Mouse (Mus musculus) liver, adult 2 months (tissue): ENCODE results near the gene Slc3a1. TPM values are rescaled to one million over a fixed set of nuclear protein-coding genes. Genes with fewer than 3 reads are reported as not detected.

Source experiments
- DNase-seq: peaks from one replicate; pipeline ENCODE4 v3.0.0-alpha.2; 2011; ENCODE audit warnings: low read depth, low spot score; ENCODE audit errors: extremely low read depth
- H3K27ac ChIP-seq: fragments of 200-500 bp; replicated peaks from 2 replicates; pipeline ENCODE4 v1.5.1; 2012; ENCODE audit warnings: low read depth, mild to moderate bottlenecking, control low read depth, inconsistent platforms, low read length; ENCODE audit not compliant: insufficient read depth
- H3K27me3 ChIP-seq: fragments of 200-500 bp; 2 replicates; pipeline ENCODE4 v1.6.1; 2012; ENCODE audit warnings: mild to moderate bottlenecking, moderate library complexity, low read length, inconsistent platforms; ENCODE audit not compliant: control insufficient read depth, insufficient read depth
- H3K36me3 ChIP-seq: fragments of 200-500 bp; 2 replicates; pipeline ENCODE4 v1.6.1; 2012; ENCODE audit warnings: low read length, inconsistent platforms; ENCODE audit not compliant: control insufficient read depth, insufficient read depth
- H3K4me1 ChIP-seq: fragments of 200-500 bp; 2 replicates; pipeline ENCODE4 v1.6.1; 2011; ENCODE audit warnings: low read length; ENCODE audit not compliant: control insufficient read depth, insufficient read depth
- H3K4me3 ChIP-seq: fragments of 200-500 bp; 2 replicates; pipeline ENCODE4 v1.5.1; 2011; ENCODE audit warnings: low read depth, mild to moderate bottlenecking, control low read depth, low read length, moderate library complexity; ENCODE audit not compliant: insufficient read depth
- H3K79me2 ChIP-seq: fragments of 200-500 bp; 2 replicates; pipeline ENCODE4 v1.6.1; 2012; ENCODE audit warnings: inconsistent platforms, mild to moderate bottlenecking, low read length, moderate library complexity; ENCODE audit not compliant: control insufficient read depth, insufficient read depth
- H3K9ac ChIP-seq: fragments of 200-500 bp; 2 replicates; pipeline ENCODE4 v1.6.1; 2012; ENCODE audit warnings: low read depth, mild to moderate bottlenecking, control low read depth, inconsistent platforms, low read length
- CTCF ChIP-seq: fragments of 200-500 bp; IDR thresholded peaks from 2 replicates; pipeline ENCODE4 v1.5.1; 2011; ENCODE audit warnings: low read depth, low read length, control low read depth
- POLR2A ChIP-seq: fragments of 200-500 bp; IDR thresholded peaks from 2 replicates; pipeline ENCODE4 v1.6.1; 2011; ENCODE audit warnings: low read length, control low read depth; ENCODE audit not compliant: insufficient read depth; ENCODE audit errors: extremely low read depth
- WGBS: fragments of 180-500 bp; shearing (Covaris S2); methylation state at CpG from one replicate; pipeline ENCODE4 v1.1.7; 2018; 5-methylcytosine and 5-hydroxymethylcytosine counted together
- polyA plus RNA-seq: library from polyadenylated mRNA; depleted of rRNA; stranded (reverse); fragments of >200 nt; gene quantifications from 2 replicates; pipeline ENCODE4 v1.2.3, GENCODE M21; 2012; rRNA removed
- total RNA-seq: library from RNA; depleted of rRNA; stranded (reverse); fragments of >200 nt; gene quantifications from 2 replicates; pipeline ENCODE4 v1.2.3, GENCODE M21; 2014; rRNA removed

The Slc3a1 gene
- total and polyA plus RNA-seq, 2 experiments, result 16.3 to 50.2 TPM

DNA sequence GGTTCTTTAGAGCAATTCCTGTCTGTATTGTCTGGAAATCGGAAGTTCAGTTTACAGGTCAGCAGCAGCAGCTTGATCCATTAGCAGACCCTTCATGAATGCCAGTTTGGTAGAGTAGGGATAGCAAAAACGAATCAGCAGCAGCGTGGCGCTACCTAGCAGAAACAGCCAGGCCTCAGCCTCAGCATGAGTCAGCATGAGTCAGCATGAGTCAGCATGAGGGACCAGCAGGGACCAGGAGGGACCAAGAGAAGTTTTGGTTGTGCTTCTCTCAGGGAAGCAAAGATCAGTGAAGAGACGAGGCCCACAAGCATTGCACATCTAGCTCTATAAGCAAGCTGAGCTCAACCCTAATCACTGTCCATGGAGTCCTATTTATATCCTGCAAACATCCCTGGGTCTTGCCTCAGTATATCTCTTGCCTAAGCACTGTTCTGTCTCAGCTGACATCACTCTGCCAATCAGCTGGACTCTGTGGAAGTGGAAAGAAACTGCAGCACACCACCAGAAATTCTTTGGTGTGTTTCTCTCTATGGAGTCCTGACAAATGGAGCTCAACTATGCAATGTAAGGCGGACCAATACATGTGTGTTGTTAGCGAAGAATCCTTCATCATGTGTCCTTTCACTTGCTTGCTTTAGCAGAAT, 70.6 kb downstream of the Slc3a1 start:
- 95% methylated on average over 7 of the region's 7 CpGs for WGBS
- Histone ChIP-seq H3K27ac (no peak overlapping the region), H3K79me2 (no peaks in the 10 kb centered on the region), H3K4me3 (no peak overlapping the region), H3K4me1 (no peaks in the 10 kb centered on the region), H3K27me3 (no peaks in the 10 kb centered on the region), H3K36me3 (peaks cover 11% of the 10 kb centered on the region), H3K9ac (no peak overlapping the region)
- TF ChIP-seq CTCF, result no peak
- TF ChIP-seq POLR2A, result no peak
- no peak for DNase-seq

DNA sequence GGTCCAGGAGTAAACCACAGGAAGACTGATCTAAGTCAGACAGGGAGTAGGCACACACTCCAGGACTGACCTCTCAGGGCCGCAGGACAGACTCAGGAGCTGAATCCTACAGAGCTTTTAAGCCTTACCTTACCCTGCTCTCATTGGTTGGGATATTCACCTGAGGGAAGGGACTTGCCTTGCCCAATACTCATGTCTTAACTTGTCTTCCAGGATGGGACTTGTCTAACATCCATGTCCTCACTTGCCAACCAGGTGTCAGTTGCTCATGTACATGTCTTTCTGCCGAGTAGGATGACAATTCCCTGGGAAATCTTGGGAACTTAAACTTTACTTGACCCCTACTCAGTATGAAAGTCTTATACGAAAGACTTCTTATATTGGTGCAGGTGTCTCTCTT, 72.1 kb downstream of the Slc3a1 start:
- Histone ChIP-seq H3K4me3 (no peak overlapping the region), H3K27ac (no peak overlapping the region), H3K27me3 (no peaks in the 10 kb centered on the region), H3K79me2 (no peaks in the 10 kb centered on the region), H3K4me1 (no peaks in the 10 kb centered on the region), H3K36me3 (peaks cover 11% of the 10 kb centered on the region), H3K9ac (no peak overlapping the region)
- TF ChIP-seq POLR2A, result no peak
- no peak for TF ChIP-seq CTCF
- no peak for DNase-seq
- 98% methylated on average over 3 of the region's 3 CpGs for WGBS

DNA sequence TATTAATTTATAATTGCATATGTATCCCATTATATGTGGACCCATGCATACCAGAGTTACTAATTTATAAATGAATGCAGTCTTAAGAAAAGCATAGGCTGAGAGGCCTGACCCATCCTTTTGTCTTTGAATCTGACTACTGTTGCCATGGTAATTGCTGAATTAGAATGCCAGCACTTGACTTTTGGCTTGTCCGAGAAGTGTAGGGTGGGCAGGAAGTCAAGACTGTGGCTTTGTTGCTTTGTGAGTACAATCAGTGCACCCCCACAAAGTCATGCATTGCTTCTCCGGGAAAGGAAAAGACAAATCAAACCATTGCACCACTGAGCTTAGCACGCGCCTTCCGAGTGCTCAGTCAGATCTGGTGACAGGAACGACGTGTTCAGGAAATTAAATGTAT, 73.6 kb downstream of the Slc3a1 start:
- TF ChIP-seq POLR2A, result no peak
- no peak for TF ChIP-seq CTCF
- DNase-seq, result no peak
- Histone ChIP-seq H3K9ac (no peak overlapping the region), H3K36me3 (peaks cover 11% of the 10 kb centered on the region), H3K27ac (no peak overlapping the region), H3K79me2 (no peaks in the 10 kb centered on the region), H3K4me1 (no peaks in the 10 kb centered on the region), H3K27me3 (no peaks in the 10 kb centered on the region), H3K4me3 (no peak overlapping the region)
- 91% methylated on average over 7 of the region's 7 CpGs for WGBS

DNA sequence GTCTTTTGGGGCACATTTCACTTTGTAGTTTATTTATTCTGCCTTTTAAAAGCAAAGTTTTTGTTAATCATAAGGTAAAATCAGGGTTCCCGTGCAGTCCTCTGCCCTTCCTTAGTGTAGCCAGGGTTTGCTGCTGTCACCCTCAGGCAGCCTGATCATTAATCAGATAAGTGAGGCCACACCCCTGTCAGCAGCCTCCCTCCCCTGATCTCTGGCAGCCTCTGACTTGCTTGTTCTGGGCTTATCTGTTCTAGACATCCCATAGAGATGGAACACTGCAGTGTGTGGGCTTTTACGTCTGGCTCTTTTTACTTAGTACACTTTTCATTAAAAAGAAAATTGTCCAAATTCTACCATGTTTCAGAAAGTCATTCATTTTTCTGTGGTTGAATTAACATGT, 75.1 kb downstream of the Slc3a1 start:
- Histone ChIP-seq H3K36me3 (peaks cover 2% of the 10 kb centered on the region; the same call in 1 of the 2 replicates), H3K27me3 (no peaks in the 10 kb centered on the region), H3K79me2 (no peaks in the 10 kb centered on the region), H3K4me3 (no peak overlapping the region), H3K4me1 (no peaks in the 10 kb centered on the region), H3K27ac (no peak overlapping the region), H3K9ac (no peak overlapping the region)
- WGBS, result 52% methylated on average over 2 of the region's 2 CpGs
- no peak for TF ChIP-seq POLR2A
- TF ChIP-seq CTCF, result no peak
- DNase-seq, result no peak

DNA sequence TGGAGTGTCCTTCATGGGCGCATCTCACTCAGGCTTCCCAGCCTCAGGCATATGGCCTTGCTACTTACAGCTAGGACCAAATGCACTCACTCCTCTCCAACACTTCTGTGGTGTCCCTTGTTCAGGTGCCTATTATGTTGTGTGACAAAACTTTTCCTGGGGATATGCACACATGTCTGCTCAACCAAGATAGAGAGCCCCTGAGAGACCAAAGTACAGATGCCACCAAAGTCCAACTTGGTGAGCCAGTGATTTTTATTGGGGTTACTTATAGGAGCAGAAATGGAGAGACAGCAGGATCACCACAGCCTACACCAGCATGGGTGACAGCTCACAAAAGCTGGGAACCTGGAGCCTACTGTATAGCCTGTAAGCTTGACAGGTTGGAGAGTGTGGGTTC, 82.5 kb downstream of the Slc3a1 start:
- Histone ChIP-seq H3K79me2 (no peaks in the 10 kb centered on the region), H3K36me3 (no peaks in the 10 kb centered on the region), H3K9ac (no peak overlapping the region), H3K4me1 (no peaks in the 10 kb centered on the region), H3K27ac (no peak overlapping the region), H3K4me3 (no peak overlapping the region), H3K27me3 (no peaks in the 10 kb centered on the region)
- 96% methylated on average over 1 of the region's 1 CpGs for WGBS
- TF ChIP-seq POLR2A, result no peak
- no peak for TF ChIP-seq CTCF
- no peak for DNase-seq

DNA sequence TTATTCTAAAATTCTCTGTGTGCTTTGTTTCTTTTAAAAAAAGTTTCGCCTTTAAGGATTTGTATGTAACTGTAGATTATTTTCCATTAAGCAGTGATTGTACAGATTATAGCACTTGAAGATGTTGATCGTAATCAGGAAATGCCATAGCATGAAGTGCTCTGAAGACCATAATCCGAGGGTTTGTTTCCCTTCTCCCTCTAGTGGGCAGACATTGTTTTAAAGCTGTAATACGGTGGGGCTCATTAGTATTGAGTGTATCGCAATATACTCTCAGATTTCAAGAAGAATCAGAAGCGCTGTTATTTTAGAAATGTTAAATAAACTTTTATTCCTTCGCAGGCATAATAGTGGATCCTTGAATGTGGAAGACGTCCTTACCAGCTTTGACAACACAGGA, 85.3 kb downstream of the Slc3a1 start:
- Histone ChIP-seq H3K4me3 (no peak overlapping the region), H3K79me2 (no peaks in the 10 kb centered on the region), H3K27ac (no peak overlapping the region), H3K9ac (no peak overlapping the region), H3K36me3 (no peaks in the 10 kb centered on the region), H3K4me1 (no peaks in the 10 kb centered on the region), H3K27me3 (no peaks in the 10 kb centered on the region)
- WGBS, result 86% methylated on average over 8 of the region's 8 CpGs
- TF ChIP-seq CTCF, result no peak
- no peak for TF ChIP-seq POLR2A
- no peak for DNase-seq

Other genes with a start within 250 kb of the Slc3a1 start
- 101 and 103 TPM in 2 replicates for gene Lrpprc, start 237.6 kb upstream of the Slc3a1 start, total RNA-seq
- gene Lrpprc, start 237.6 kb upstream of the Slc3a1 start, polyA plus RNA-seq, result 15.3 and 17.4 TPM in 2 replicates
- 83.6 and 84.0 TPM in 2 replicates for gene Ppm1b, start 71.6 kb upstream of the Slc3a1 start, total RNA-seq
- gene Ppm1b, start 71.6 kb upstream of the Slc3a1 start, polyA plus RNA-seq, result 32.6 and 44.7 TPM in 2 replicates
- 13.4 and 14.0 TPM in 2 replicates for gene Prepl, start 61.9 kb downstream of the Slc3a1 start, total RNA-seq
- gene Prepl, start 61.9 kb downstream of the Slc3a1 start, polyA plus RNA-seq, result 7.1 and 10.3 TPM in 2 replicates
- gene Camkmt, start 62.2 kb downstream of the Slc3a1 start, total RNA-seq, result 1.5 and 2.0 TPM in 2 replicates
- 1.3 and 1.7 TPM in 2 replicates for gene Camkmt, start 62.2 kb downstream of the Slc3a1 start, polyA plus RNA-seq